Mouse (Mus musculus) bone marrow macrophage, adult 2 months (primary cell): ENCODE results near the gene Tssk2. TPM values are rescaled to one million over a fixed set of nuclear protein-coding genes. Genes with fewer than 3 reads are reported as not detected.

Experiments
- H3K27ac ChIP-seq: 2 replicates; pipeline ENCODE4 v1.5.1; 2012; ENCODE audit warnings: low read depth, low read length; ENCODE audit not compliant: insufficient read depth
- H3K4me1 ChIP-seq: 2 replicates; pipeline ENCODE4 v1.6.1; 2012; ENCODE audit warnings: low read length; ENCODE audit not compliant: control insufficient read depth, insufficient read depth
- H3K4me3 ChIP-seq: 2 replicates; pipeline ENCODE4 v1.5.1; 2012; ENCODE audit warnings: mild to moderate bottlenecking, low read length, moderate library complexity; ENCODE audit not compliant: insufficient read depth
- CTCF ChIP-seq: IDR thresholded peaks from 2 replicates; pipeline ENCODE4 v1.5.1; 2012; ENCODE audit warnings: low read depth, mild to moderate bottlenecking, low read length, moderate library complexity
- POLR2A ChIP-seq: IDR thresholded peaks from 2 replicates; pipeline ENCODE4 v1.6.1; 2012; ENCODE audit warnings: mild to moderate bottlenecking, low read depth, low read length, borderline replicate concordance
- polyA plus RNA-seq: library from polyadenylated mRNA; stranded (reverse); fragments of >200 nt; gene quantifications from 2 replicates; pipeline ENCODE4 v1.2.4, GENCODE M21; 2012; ENCODE audit not compliant: missing spikeins, insufficient read depth, insufficient read length

Gene Tssk2
- polyA plus RNA-seq: not detected in 2 replicates

- no peak within 1 kb of the TSS for H3K4me3 ChIP-seq
- no peak within 1 kb of the TSS for H3K27ac ChIP-seq
- TF ChIP-seq CTCF (no peak), POLR2A (no peak)
- H3K4me1 ChIP-seq: no peaks in the 10 kb centered on the region
These were observed at the start of gene Tssk2, which contains the start of gene Dgcr2 for GRCm38 (mm10) chr16:17898462-17898861. Gene Tssk2, plus strand, starts transcription at chr16:17898637. Gene Dgcr2, minus strand, starts transcription at chr16:17898562.

- no peak overlapping the region for H3K27ac ChIP-seq
- no peak overlapping the region for H3K4me3 ChIP-seq
- TF ChIP-seq CTCF (peak; percentile 61; the same call in 1 of the 2 replicates), POLR2A (no peak)
- H3K4me1 ChIP-seq: no peaks in the 10 kb centered on the region
These were observed 49.5 kb upstream of the Tssk2 start for GRCm38 (mm10) chr16:17848928-17849327.

- H3K4me3 ChIP-seq: no peak overlapping the region
- H3K4me1 ChIP-seq: no peaks in the 10 kb centered on the region
- no peak overlapping the region for H3K27ac ChIP-seq
- TF ChIP-seq POLR2A (no peak), CTCF (no peak)
These were observed 49.0 kb upstream of the Tssk2 start for GRCm38 (mm10) chr16:17849486-17849885.

- TF ChIP-seq POLR2A (no peak), CTCF (no peak)
- Histone ChIP-seq H3K4me3 (no peak overlapping the region), H3K4me1 (no peaks in the 10 kb centered on the region), H3K27ac (no peak overlapping the region)
These were observed 47.1 kb upstream of the Tssk2 start for GRCm38 (mm10) chr16:17851331-17851730.

- TF ChIP-seq CTCF (no peak), POLR2A (no peak)
- H3K4me1 ChIP-seq: no peaks in the 10 kb centered on the region
- H3K27ac ChIP-seq: no peak overlapping the region
- H3K4me3 ChIP-seq: no peak overlapping the region
These were observed 46.6 kb upstream of the Tssk2 start for GRCm38 (mm10) chr16:17851860-17852259.

GRCm38 (mm10) chr16:17853263-17853662 is 45.2 kb upstream of the Tssk2 start:
- no peak overlapping the region for H3K4me3 ChIP-seq
- no peak overlapping the region for H3K27ac ChIP-seq
- TF ChIP-seq POLR2A: no peak
- TF ChIP-seq CTCF: no peak
- no peaks in the 10 kb centered on the region for H3K4me1 ChIP-seq

GRCm38 (mm10) chr16:17857157-17857556 is 41.3 kb upstream of the Tssk2 start:
- TF ChIP-seq CTCF (no peak), POLR2A (no peak)
- H3K4me1 ChIP-seq: no peaks in the 10 kb centered on the region
- no peak overlapping the region for H3K4me3 ChIP-seq
- no peak overlapping the region for H3K27ac ChIP-seq

- no peaks in the 10 kb centered on the region for H3K4me1 ChIP-seq
- TF ChIP-seq POLR2A: no peak
- peak; percentile 34; the same call in 1 of the 2 replicates for TF ChIP-seq CTCF
- no peak overlapping the region for H3K4me3 ChIP-seq
- no peak overlapping the region for H3K27ac ChIP-seq
These were observed 39.8 kb upstream of the Tssk2 start for GRCm38 (mm10) chr16:17858592-17858991.

GRCm38 (mm10) chr16:17865293-17865692 is 33.1 kb upstream of the Tssk2 start:
- H3K4me3 ChIP-seq: no peak overlapping the region
- no peak for TF ChIP-seq POLR2A
- TF ChIP-seq CTCF: no peak
- peaks cover 5% of the 10 kb centered on the region for H3K4me1 ChIP-seq
- H3K27ac ChIP-seq: no peak overlapping the region

- TF ChIP-seq POLR2A: no peak
- TF ChIP-seq CTCF: no peak
- H3K27ac ChIP-seq: no peak overlapping the region
- no peak overlapping the region for H3K4me3 ChIP-seq
- peaks cover 5% of the 10 kb centered on the region for H3K4me1 ChIP-seq
These were observed 32.7 kb upstream of the Tssk2 start for GRCm38 (mm10) chr16:17865770-17866169.

- Histone ChIP-seq H3K27ac (no peak overlapping the region), H3K4me3 (no peak overlapping the region), H3K4me1 (peaks cover 16% of the 10 kb centered on the region)
- TF ChIP-seq POLR2A: no peak
- TF ChIP-seq CTCF: no peak
These were observed 27.2 kb upstream of the Tssk2 start for GRCm38 (mm10) chr16:17871248-17871647.
